Mouse (Mus musculus): ENCODE measurements around the gene Tns1. TPM values are rescaled to one million over a fixed set of nuclear protein-coding genes. Genes with fewer than 3 reads are reported as not detected.

Gene Tns1
- polyA plus RNA-seq, 1 experiment: 400 TPM

DNA sequence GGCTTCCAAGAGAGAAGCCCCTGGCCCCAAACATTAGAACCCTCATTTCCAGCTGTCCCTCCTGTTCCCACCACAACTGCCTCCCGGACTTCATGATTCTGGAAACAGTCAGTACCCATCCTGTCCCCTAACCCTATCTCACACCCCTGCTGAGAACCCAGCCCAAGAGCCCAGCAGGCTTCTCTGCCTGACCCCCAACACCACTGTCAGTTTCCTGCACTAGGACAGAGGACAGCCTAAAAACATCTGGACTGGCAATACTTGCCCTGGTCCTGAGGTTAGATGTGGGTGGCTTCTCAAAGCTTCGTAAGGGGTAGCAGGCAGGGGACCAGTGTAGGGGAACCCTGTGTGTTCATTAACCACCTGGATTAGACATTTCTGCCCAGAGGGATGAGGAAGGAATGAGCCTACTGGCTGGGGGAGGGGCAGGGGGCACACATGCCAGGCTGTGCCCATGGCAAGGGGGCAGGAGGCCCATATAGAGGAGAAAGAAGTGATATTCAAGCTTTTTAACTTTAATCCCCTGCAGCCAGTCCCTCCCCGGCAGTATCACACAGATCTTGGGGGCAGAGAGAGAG lies 88.2 kb downstream of the Tns1 start:
- WGBS: 5% methylated on average over 3 of the region's 3 CpGs
- DNase-seq: peak; percentile 95
- H3K4me1 ChIP-seq (ENCODE audit: control insufficient read depth, insufficient read depth, low read length): peaks cover 38% of the 10 kb centered on the region
- H3K27ac ChIP-seq (ENCODE audit: insufficient read depth, low read depth, low read length): peak overlapping the region; percentile 96
- H3K4me3 ChIP-seq (ENCODE audit: insufficient read depth, low read depth, low read length): peak overlapping the region; percentile 87
- no peaks in the 10 kb centered on the region; the same call in 1 of the 2 replicates for H3K36me3 ChIP-seq (ENCODE audit: control insufficient read depth, insufficient read depth, low read length)
- TF ChIP-seq CTCF (conservative IDR thresholded peaks at IDR 0.05; ENCODE audit: insufficient read depth, insufficient read length, low read depth, low read length) (no peak), POLR2A (IDR thresholded peaks at IDR 0.05; ENCODE audit: low read depth, low read length) (no peak)
- no peaks in the 10 kb centered on the region for H3K27me3 ChIP-seq (replicated peaks; ENCODE audit: control insufficient read depth, insufficient read depth, low read length)

GRCm38 (mm10) chr1:74035487-74035886 lies 88.8 kb downstream of the Tns1 start:
- Histone ChIP-seq H3K27ac (ENCODE audit: insufficient read depth, low read depth, low read length) (peak overlapping the region; percentile 96), H3K36me3 (ENCODE audit: control insufficient read depth, insufficient read depth, low read length) (no peaks in the 10 kb centered on the region; the same call in 1 of the 2 replicates), H3K4me1 (ENCODE audit: control insufficient read depth, insufficient read depth, low read length) (peaks cover 43% of the 10 kb centered on the region), H3K27me3 (replicated peaks; ENCODE audit: control insufficient read depth, insufficient read depth, low read length) (no peaks in the 10 kb centered on the region), H3K4me3 (ENCODE audit: insufficient read depth, low read depth, low read length) (peak overlapping the region; percentile 87)
- 22% methylated on average over 4 of the region's 4 CpGs for WGBS
- peak; percentile 36 for DNase-seq
- TF ChIP-seq POLR2A (IDR thresholded peaks at IDR 0.05; ENCODE audit: low read depth, low read length) (no peak), CTCF (conservative IDR thresholded peaks at IDR 0.05; ENCODE audit: insufficient read depth, insufficient read length, low read depth, low read length) (no peak)

- peak; percentile 82 for DNase-seq
- 2% methylated on average over 2 of the region's 2 CpGs for WGBS
- TF ChIP-seq POLR2A (IDR thresholded peaks at IDR 0.05; ENCODE audit: low read depth, low read length): no peak
- TF ChIP-seq CTCF (conservative IDR thresholded peaks at IDR 0.05; ENCODE audit: insufficient read depth, insufficient read length, low read depth, low read length): no peak
- peak overlapping the region; percentile 87 for H3K4me3 ChIP-seq (ENCODE audit: insufficient read depth, low read depth, low read length)
- H3K4me1 ChIP-seq (ENCODE audit: control insufficient read depth, insufficient read depth, low read length): peaks cover 47% of the 10 kb centered on the region
- H3K27me3 ChIP-seq (replicated peaks; ENCODE audit: control insufficient read depth, insufficient read depth, low read length): no peaks in the 10 kb centered on the region
- H3K36me3 ChIP-seq (ENCODE audit: control insufficient read depth, insufficient read depth, low read length): no peaks in the 10 kb centered on the region; the same call in 1 of the 2 replicates
- H3K27ac ChIP-seq (ENCODE audit: insufficient read depth, low read depth, low read length): peak overlapping the region; percentile 96
Measured at GRCm38 (mm10) chr1:74034736-74035135, 89.5 kb downstream of the Tns1 start.

DNA sequence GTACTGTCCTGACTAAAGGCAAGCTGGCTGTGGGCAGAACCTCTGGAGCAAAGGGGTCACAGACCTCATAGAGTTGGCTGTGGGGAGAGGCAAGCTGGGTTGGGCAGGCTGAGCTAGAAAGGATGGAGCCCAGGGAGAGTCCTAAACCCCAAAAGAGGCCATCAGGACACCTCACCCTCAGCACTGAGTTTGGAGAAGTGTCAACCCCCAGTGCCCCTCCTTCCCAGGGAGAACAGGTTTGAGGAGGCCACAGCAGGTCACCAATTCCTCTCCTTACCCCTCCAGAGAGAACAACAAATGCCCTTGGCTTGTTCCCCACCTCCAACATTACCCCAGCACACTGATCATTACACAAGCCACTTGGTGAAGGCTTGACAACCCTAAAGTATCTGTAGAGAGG lies 90.0 kb downstream of the Tns1 start:
- Histone ChIP-seq H3K4me3 (ENCODE audit: insufficient read depth, low read depth, low read length) (peak overlapping the region; percentile 87), H3K27ac (ENCODE audit: insufficient read depth, low read depth, low read length) (peak overlapping the region; percentile 96), H3K36me3 (ENCODE audit: control insufficient read depth, insufficient read depth, low read length) (no peaks in the 10 kb centered on the region; the same call in 1 of the 2 replicates), H3K4me1 (ENCODE audit: control insufficient read depth, insufficient read depth, low read length) (peaks cover 52% of the 10 kb centered on the region), H3K27me3 (replicated peaks; ENCODE audit: control insufficient read depth, insufficient read depth, low read length) (no peaks in the 10 kb centered on the region)
- peak; percentile 48 for DNase-seq
- no peak for TF ChIP-seq CTCF (conservative IDR thresholded peaks at IDR 0.05; ENCODE audit: insufficient read depth, insufficient read length, low read depth, low read length)

GRCm38 (mm10) chr1:74033407-74033806 lies 90.8 kb downstream of the Tns1 start:
- H3K4me3 ChIP-seq (ENCODE audit: insufficient read depth, low read depth, low read length): peak overlapping the region; percentile 87
- no peaks in the 10 kb centered on the region for H3K27me3 ChIP-seq (replicated peaks; ENCODE audit: control insufficient read depth, insufficient read depth, low read length)
- TF ChIP-seq CTCF (conservative IDR thresholded peaks at IDR 0.05; ENCODE audit: insufficient read depth, insufficient read length, low read depth, low read length) (no peak), POLR2A (IDR thresholded peaks at IDR 0.05; ENCODE audit: low read depth, low read length) (no peak)
- H3K36me3 ChIP-seq (ENCODE audit: control insufficient read depth, insufficient read depth, low read length): no peaks in the 10 kb centered on the region; the same call in 1 of the 2 replicates
- peak overlapping the region; percentile 96 for H3K27ac ChIP-seq (ENCODE audit: insufficient read depth, low read depth, low read length)
- DNase-seq: peak; percentile 82
- WGBS: 23% methylated on average over 4 of the region's 4 CpGs
- peaks cover 52% of the 10 kb centered on the region for H3K4me1 ChIP-seq (ENCODE audit: control insufficient read depth, insufficient read depth, low read length)

DNA sequence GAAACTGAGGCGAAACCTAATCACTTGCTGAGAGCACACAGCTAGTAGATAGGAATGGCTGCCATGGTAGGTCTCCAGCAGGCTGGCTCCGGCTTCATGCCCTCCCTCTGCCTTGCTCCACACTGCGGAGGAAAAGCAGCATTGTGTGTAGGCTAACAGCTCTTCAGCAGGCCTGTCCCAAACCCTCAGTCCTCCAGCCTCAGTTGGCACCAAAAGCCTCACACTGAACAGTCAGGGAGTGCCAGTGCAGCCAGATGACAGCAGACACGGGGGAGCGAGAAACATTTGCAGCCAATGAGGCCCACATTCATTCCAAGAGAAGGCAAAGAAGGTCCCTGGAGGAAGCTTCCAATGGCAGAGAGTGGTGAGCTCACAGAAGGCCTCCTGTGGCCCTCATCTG lies 91.3 kb downstream of the Tns1 start:
- H3K36me3 ChIP-seq (ENCODE audit: control insufficient read depth, insufficient read depth, low read length): no peaks in the 10 kb centered on the region; the same call in 1 of the 2 replicates
- H3K4me1 ChIP-seq (ENCODE audit: control insufficient read depth, insufficient read depth, low read length): peaks cover 55% of the 10 kb centered on the region
- no peak for DNase-seq
- peak overlapping the region; percentile 96 for H3K27ac ChIP-seq (ENCODE audit: insufficient read depth, low read depth, low read length)
- peak overlapping the region; percentile 87 for H3K4me3 ChIP-seq (ENCODE audit: insufficient read depth, low read depth, low read length)
- TF ChIP-seq POLR2A (IDR thresholded peaks at IDR 0.05; ENCODE audit: low read depth, low read length) (no peak), CTCF (conservative IDR thresholded peaks at IDR 0.05; ENCODE audit: insufficient read depth, insufficient read length, low read depth, low read length) (no peak)
- H3K27me3 ChIP-seq (replicated peaks; ENCODE audit: control insufficient read depth, insufficient read depth, low read length): no peaks in the 10 kb centered on the region
- 37% methylated on average over 5 of the region's 5 CpGs for WGBS

GRCm38 (mm10) chr1:74031771-74032609 lies 92.3 kb downstream of the Tns1 start:
- H3K27me3 ChIP-seq (replicated peaks; ENCODE audit: control insufficient read depth, insufficient read depth, low read length): no peaks in the 10 kb centered on the region
- peaks cover 58% of the 10 kb centered on the region for H3K4me1 ChIP-seq (ENCODE audit: control insufficient read depth, insufficient read depth, low read length)
- peak overlapping the region; percentile 96 for H3K27ac ChIP-seq (ENCODE audit: insufficient read depth, low read depth, low read length)
- DNase-seq: peak; percentile 50
- peak overlapping the region; percentile 31 for H3K4me3 ChIP-seq (ENCODE audit: insufficient read depth, low read depth, low read length)
- no peaks in the 10 kb centered on the region; the same call in 1 of the 2 replicates for H3K36me3 ChIP-seq (ENCODE audit: control insufficient read depth, insufficient read depth, low read length)
- TF ChIP-seq CTCF (conservative IDR thresholded peaks at IDR 0.05; ENCODE audit: insufficient read depth, insufficient read length, low read depth, low read length): no peak
- TF ChIP-seq POLR2A (IDR thresholded peaks at IDR 0.05; ENCODE audit: low read depth, low read length): no peak
- WGBS: 8% methylated on average over 9 of the region's 9 CpGs
